Mouse (Mus musculus): ENCODE measurements around the gene Ak2.
A peak's percentile ranks its signal among the peaks of the same experiment; 100 is the strongest.

GRCm38 (mm10) chr4:128993675-128994074 lies 1.9 kb downstream of the Ak2 start:
- TF ChIP-seq POLR2A (IDR thresholded peaks at IDR 0.05; ENCODE audit: low read depth, low read length) (no peak), NRF1 (IDR thresholded peaks at IDR 0.05; ENCODE audit: low read depth, low read length) (no peak), ETS1 (conservative IDR thresholded peaks at IDR 0.05; ENCODE audit: low read depth, low read length) (no peak), ZKSCAN1 (IDR thresholded peaks at IDR 0.05; ENCODE audit: borderline replicate concordance, low read depth, low read length) (no peak), CTCF (conservative IDR thresholded peaks at IDR 0.05 in 1 of 2, IDR thresholded peaks at IDR 0.05 in 1 of 2; ENCODE audit: low read depth in 2 of 2, low read length in 2 of 2) (no peak), EP300 (IDR thresholded peaks at IDR 0.05; ENCODE audit: low read length) (no peak), MAX (IDR thresholded peaks at IDR 0.05; ENCODE audit: low read length) (no peak), MAFK (IDR thresholded peaks at IDR 0.05; ENCODE audit: insufficient replicate concordance, low read length) (no peak), JUND (conservative IDR thresholded peaks at IDR 0.05; ENCODE audit: low read depth, low read length) (no peak), CHD2 (IDR thresholded peaks at IDR 0.05; ENCODE audit: low read length) (peak; percentile 47)

All from CH12.LX (cell line).